Mouse (Mus musculus): ENCODE data around the gene Eif4a2. TPM values are rescaled to one million over a fixed set of nuclear protein-coding genes. Genes with fewer than 3 reads are reported as not detected.

The Eif4a2 gene
- polyA plus RNA-seq, 1 experiment from 2014 or later = 578 TPM

GRCm38 (mm10) chr16:23136406-23136970, 29.2 kb downstream of the Eif4a2 start:
- ATAC-seq (no peak), DNase-seq (ENCODE audit: low read depth, low spot score) (no peak)
- in situ Hi-C loops (cut with MboI; ENCODE audit: low pct_unique_long_range_greater_than_20kb) = loop anchor here (10.0 kb wide), 1 partner anchor 262 kb away; no protein-coding TSS in a partner anchor
- ChIA-PET CTCF (no interaction called here), POLR2A (no interaction called here)
- TF ChIP-seq CTCF (IDR thresholded peaks at IDR 0.05) = no peak
- no peaks in the 10 kb centered on the region for H3K27me3 ChIP-seq

GRCm38 (mm10) chr16:23140911-23141310, 33.7 kb downstream of the Eif4a2 start:
- TF ChIP-seq CTCF (IDR thresholded peaks at IDR 0.05) = no peak
- DNase-seq (ENCODE audit: low read depth, low spot score) (no peak), ATAC-seq (no peak)
- ChIA-PET CTCF (interaction anchor here (1.4 kb wide), 1 partner anchor 11 kb away, joined by 4 read pairs; no protein-coding TSS in a partner anchor), POLR2A (no interaction called here)
- in situ Hi-C loops (cut with MboI; ENCODE audit: low pct_unique_long_range_greater_than_20kb) = no loop called here
- H3K27me3 ChIP-seq = no peaks in the 10 kb centered on the region

GRCm38 (mm10) chr16:23144326-23144725, 37.1 kb downstream of the Eif4a2 start:
- POLR2A ChIA-PET = interaction anchor here (0.7 kb wide), 1 partner anchor 51 kb away, joined by 3 read pairs; no protein-coding TSS in a partner anchor
- TF ChIP-seq CTCF (IDR thresholded peaks at IDR 0.05) = no peak
- CTCF ChIA-PET = interaction anchor here (1.1 kb wide), 1 partner anchor 10 kb away, joined by 3 read pairs; no protein-coding TSS in a partner anchor
- in situ Hi-C loops (cut with MboI; ENCODE audit: low pct_unique_long_range_greater_than_20kb) = no loop called here
- no peaks in the 10 kb centered on the region for H3K27me3 ChIP-seq
- DNase-seq (ENCODE audit: low read depth, low spot score) (no peak), ATAC-seq (no peak)

DNA sequence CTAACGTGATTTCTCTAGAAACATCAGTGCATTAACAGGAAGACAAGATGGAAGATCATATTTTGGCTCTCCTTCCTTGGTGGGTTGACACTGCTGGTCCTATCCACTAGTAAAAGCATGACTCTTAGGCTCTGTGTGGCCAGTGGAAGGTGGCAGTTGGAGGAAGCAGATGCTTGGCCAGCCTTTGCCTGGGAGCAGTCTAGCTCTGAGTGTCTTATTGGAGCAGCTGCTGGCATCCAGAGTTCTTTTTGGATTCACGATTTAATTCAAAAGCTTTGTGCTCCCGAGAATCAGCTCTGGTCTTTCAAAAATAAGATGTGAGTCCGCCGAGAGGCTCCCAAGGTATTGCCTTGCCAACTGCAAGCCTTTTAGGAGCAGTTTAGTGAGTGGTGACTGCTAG, 38.0 kb downstream of the Eif4a2 start:
- ATAC-seq (no peak), DNase-seq (ENCODE audit: low read depth, low spot score) (no peak)
- in situ Hi-C loops (cut with MboI; ENCODE audit: low pct_unique_long_range_greater_than_20kb) = no loop called here
- H3K27me3 ChIP-seq = no peaks in the 10 kb centered on the region
- ChIA-PET POLR2A (no interaction called here), CTCF (interaction anchor here (0.6 to 1.1 kb wide), 2 partner anchors 10 to 416 kb away, joined by 3 read pairs; no protein-coding TSS in a partner anchor)
- no peak for TF ChIP-seq CTCF (IDR thresholded peaks at IDR 0.05)

DNA sequence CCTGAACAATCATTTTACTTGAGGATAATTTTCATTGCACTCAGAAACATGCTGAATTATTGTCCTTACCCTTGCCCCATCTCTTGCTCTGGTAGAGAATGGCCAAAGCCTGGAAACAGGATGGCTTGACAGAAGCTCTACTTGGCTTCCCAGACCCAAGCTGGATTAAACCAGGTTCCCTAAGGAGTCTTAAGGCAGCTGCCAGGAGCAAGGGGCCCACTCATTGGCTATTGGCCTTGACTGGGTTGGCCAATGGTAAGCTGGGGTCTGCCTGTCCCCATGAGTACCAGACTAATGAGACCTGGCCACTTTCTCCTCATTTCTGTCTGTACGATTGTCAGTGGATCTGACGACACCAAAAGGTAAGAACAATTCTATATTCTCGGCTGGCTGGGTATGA, 39.0 kb downstream of the Eif4a2 start, which contains the start of gene Adipoq:
Gene Adipoq (plus strand): TSS at position 257 of the 400 bp plus-strand sequence.
- in situ Hi-C loops (cut with MboI; ENCODE audit: low pct_unique_long_range_greater_than_20kb) = no loop called here
- TF ChIP-seq CTCF (IDR thresholded peaks at IDR 0.05) = no peak
- DNase-seq (ENCODE audit: low read depth, low spot score) (no peak), ATAC-seq (no peak)
- CTCF ChIA-PET = no interaction called here
- POLR2A ChIA-PET = no interaction called here
- no peaks in the 10 kb centered on the region for H3K27me3 ChIP-seq

DNA sequence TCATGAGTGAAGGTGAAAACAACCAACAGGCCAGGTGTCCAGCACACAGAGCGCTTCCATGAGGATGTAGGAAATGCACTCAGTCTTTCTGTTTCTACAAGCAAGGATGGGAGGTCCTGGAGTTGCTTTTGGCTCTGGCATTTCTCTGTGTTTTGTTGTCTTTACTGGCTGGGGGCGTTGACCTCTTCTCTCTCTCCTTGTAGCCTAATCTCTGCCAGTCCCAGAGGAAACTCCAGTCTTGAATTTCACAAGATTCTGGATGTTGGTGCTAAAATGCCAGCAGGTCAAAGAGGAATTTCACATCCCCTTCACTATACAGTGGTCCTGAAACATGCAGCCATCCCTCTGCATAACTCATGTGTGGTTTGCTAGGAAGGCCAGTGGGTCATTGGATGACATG, 41.7 kb downstream of the Eif4a2 start:
- no peak for DNase-seq (ENCODE audit: low read depth, low spot score)
- H3K27me3 ChIP-seq = no peaks in the 10 kb centered on the region
- CTCF ChIA-PET = interaction anchor here (0.7 kb wide), 1 partner anchor 76 kb away, joined by 3 read pairs; no protein-coding TSS in a partner anchor
- in situ Hi-C loops (cut with MboI; ENCODE audit: low pct_unique_long_range_greater_than_20kb) = no loop called here
- POLR2A ChIA-PET = no interaction called here
- no peak for ATAC-seq
- TF ChIP-seq CTCF (IDR thresholded peaks at IDR 0.05) = no peak

DNA sequence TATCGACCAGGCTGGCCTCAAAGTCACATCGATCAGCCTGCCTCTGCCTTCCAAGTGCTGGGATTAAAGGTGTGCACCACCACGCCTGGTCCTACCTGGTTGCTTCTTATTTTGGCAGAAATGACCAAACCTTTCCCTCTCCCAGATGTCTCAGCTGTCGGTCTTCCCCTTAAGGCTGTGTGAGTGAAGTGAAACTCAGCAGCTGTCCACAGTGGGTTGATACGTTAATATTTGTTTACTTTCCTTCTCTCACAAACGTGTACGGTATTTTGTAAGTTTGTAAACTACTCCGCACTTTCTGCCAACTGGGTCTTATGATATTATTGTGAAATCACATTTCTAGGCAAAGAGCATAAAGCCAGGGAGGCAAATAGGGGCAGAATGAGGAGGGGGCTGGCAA, 42.2 kb downstream of the Eif4a2 start:
- in situ Hi-C loops (cut with MboI; ENCODE audit: low pct_unique_long_range_greater_than_20kb) = no loop called here
- ATAC-seq = no peak
- no peak for DNase-seq (ENCODE audit: low read depth, low spot score)
- ChIA-PET POLR2A (no interaction called here), CTCF (no interaction called here)
- no peak for TF ChIP-seq CTCF (IDR thresholded peaks at IDR 0.05)
- H3K27me3 ChIP-seq = no peaks in the 10 kb centered on the region

- DNase-seq (ENCODE audit: low read depth, low spot score) = no peak
- ATAC-seq = no peak
- in situ Hi-C loops (cut with MboI; ENCODE audit: low pct_unique_long_range_greater_than_20kb) = loop anchor here (5.0 kb wide), 3 partner anchors 76 to 251 kb away; no protein-coding TSS in a partner anchor
- no peaks in the 10 kb centered on the region for H3K27me3 ChIP-seq
- peak; percentile 74 for TF ChIP-seq CTCF (IDR thresholded peaks at IDR 0.05)
- ChIA-PET POLR2A (no interaction called here), CTCF (interaction anchor here (0.6 to 2.2 kb wide), 11 partner anchors 11 to 716 kb away, joined by 3 to 9 read pairs (median 3); no protein-coding TSS in a partner anchor)
These were observed 44.2 kb downstream of the Eif4a2 start for GRCm38 (mm10) chr16:23151423-23151822.

- in situ Hi-C loops (cut with MboI; ENCODE audit: low pct_unique_long_range_greater_than_20kb) = loop anchor here (5.0 kb wide), 3 partner anchors 73 to 248 kb away; no protein-coding TSS in a partner anchor
- ChIA-PET CTCF (interaction anchor here (1.1 kb wide), 1 partner anchor 72 kb away, joined by 3 read pairs; no protein-coding TSS in a partner anchor), POLR2A (no interaction called here)
- ATAC-seq = no peak
- H3K27me3 ChIP-seq = no peaks in the 10 kb centered on the region
- DNase-seq (ENCODE audit: low read depth, low spot score) = no peak
- TF ChIP-seq CTCF (IDR thresholded peaks at IDR 0.05) = no peak
These were observed 47.0 kb downstream of the Eif4a2 start for GRCm38 (mm10) chr16:23154261-23154660.

- DNase-seq (ENCODE audit: low read depth, low spot score) = no peak
- POLR2A ChIA-PET = interaction anchor here (0.6 kb wide), 1 partner anchor 47 kb away, joined by 3 read pairs; no protein-coding TSS in a partner anchor
These were observed 49.8 kb downstream of the Eif4a2 start for GRCm38 (mm10) chr16:23157013-23157412.

DNA sequence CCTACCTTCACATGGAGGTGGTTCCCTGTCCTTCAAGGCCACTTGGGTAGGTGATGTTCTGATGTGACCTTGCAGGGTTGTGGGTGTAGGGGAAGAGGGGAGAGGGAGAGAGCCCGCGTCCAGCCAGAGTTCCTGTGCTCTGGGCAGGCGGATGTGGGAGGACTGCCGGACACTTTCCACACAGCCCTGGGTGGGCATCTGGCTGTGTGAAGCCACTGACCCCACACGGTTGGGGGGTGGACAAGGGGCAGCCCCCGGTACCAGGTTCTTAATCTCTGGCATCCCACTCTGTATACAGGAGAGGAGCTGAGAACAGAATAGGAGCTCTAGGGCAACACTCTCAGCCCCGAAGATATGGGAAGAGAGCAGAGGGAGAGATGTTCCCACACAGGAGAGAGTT, 51.0 kb downstream of the Eif4a2 start:
- DNase-seq (ENCODE audit: low read depth, low spot score) = no peak
- in situ Hi-C loops (cut with MboI; ENCODE audit: low pct_unique_long_range_greater_than_20kb) = no loop called here
- ChIA-PET POLR2A (interaction anchor here (0.7 kb wide), 1 partner anchor 192 kb away, joined by 3 read pairs; no protein-coding TSS in a partner anchor), CTCF (interaction anchor here (1.0 kb wide), 1 partner anchor 24 kb away, joined by 3 read pairs; no protein-coding TSS in a partner anchor)
- no peaks in the 10 kb centered on the region for H3K27me3 ChIP-seq
- no peak for TF ChIP-seq CTCF (IDR thresholded peaks at IDR 0.05)
- ATAC-seq = no peak

More at GRCm38 (mm10) chr16:23157013-23157412, 49.8 kb downstream of the Eif4a2 start:
- no peak for ATAC-seq
- no peak for TF ChIP-seq CTCF (IDR thresholded peaks at IDR 0.05)
- no peaks in the 10 kb centered on the region for H3K27me3 ChIP-seq
- in situ Hi-C loops (cut with MboI; ENCODE audit: low pct_unique_long_range_greater_than_20kb) = no loop called here
- CTCF ChIA-PET = no interaction called here
